Mouse (Mus musculus) hindbrain, embryonic 10.5 days (tissue): ENCODE measurements around the gene Prkn. TPM values are rescaled to one million over a fixed set of nuclear protein-coding genes. Genes with fewer than 3 reads are reported as not detected.

ENCODE experiments used
- DNase-seq: peaks from one replicate; pipeline ENCODE4 v3.0.0-alpha.2; 2017; ENCODE audit warnings: low spot score
- H3K27ac ChIP-seq: fragments of 300-500 bp; sonication (generic); 2 replicates; pipeline ENCODE4 v1.5.1; 2016; ENCODE audit warnings: mild to moderate bottlenecking, moderate library complexity
- H3K27me3 ChIP-seq: fragments of 300-500 bp; sonication (generic); 2 replicates; pipeline ENCODE4 v1.6.1; 2016; ENCODE audit warnings: mild to moderate bottlenecking; ENCODE audit not compliant: poor library complexity, insufficient read depth, severe bottlenecking
- H3K36me3 ChIP-seq: fragments of 300-500 bp; sonication (generic); 2 replicates; pipeline ENCODE4 v1.6.1; 2016; ENCODE audit warnings: mild to moderate bottlenecking, moderate library complexity
- H3K4me1 ChIP-seq: fragments of 300-500 bp; sonication (generic); replicated peaks from 2 replicates; pipeline ENCODE4 v1.6.1; 2016; ENCODE audit warnings: mild to moderate bottlenecking
- H3K4me3 ChIP-seq: fragments of 300-500 bp; sonication (generic); 2 replicates; pipeline ENCODE4 v1.5.1; 2016; ENCODE audit warnings: mild to moderate bottlenecking, moderate library complexity
- H3K9me3 ChIP-seq: fragments of 300-500 bp; sonication (generic); 2 replicates; pipeline ENCODE4 v1.6.1; 2016; ENCODE audit warnings: mild to moderate bottlenecking, moderate library complexity
- WGBS: fragments of 180-500 bp; shearing (Covaris S2); methylation state at CpG from one replicate; pipeline ENCODE4 v1.1.7; 2016; 5-methylcytosine and 5-hydroxymethylcytosine counted together
- polyA plus RNA-seq: library from polyadenylated mRNA; unstranded; fragments of >200 nt; fragmentation: Nextera tagmentation; extraction: Ambion mirVana; gene quantifications from 2 replicates; pipeline ENCODE4 v1.2.1, GENCODE M21; 2016

Gene Prkn
- polyA plus RNA-seq, 1 experiment from 2014 or later, result 1.2 TPM

DNA sequence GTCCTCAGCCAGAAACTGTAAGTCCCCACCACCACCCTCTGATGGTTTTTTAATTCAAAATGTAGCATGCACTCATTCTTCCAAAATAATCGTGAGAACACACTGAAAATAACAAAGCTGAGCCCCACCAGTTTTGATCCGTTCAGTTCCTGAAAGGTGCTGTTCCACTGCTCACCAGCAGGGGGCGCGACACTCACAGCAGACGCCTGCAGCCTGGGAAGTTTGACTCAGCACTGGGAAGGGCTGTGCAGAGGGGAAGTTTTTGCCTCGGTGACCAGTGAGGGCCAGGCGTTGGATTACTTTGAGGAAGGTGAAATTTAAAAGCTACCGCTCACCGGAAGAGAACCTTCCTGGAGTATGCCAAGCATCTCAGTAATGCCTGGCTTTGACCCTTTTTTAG is 1199.0 kb downstream of the Prkn start:
- Histone ChIP-seq H3K4me1 (peaks cover 8% of the 10 kb centered on the region; the same call in 1 of the 2 replicates), H3K36me3 (no peaks in the 10 kb centered on the region), H3K27me3 (0 out of 2 replicates have a peak, but pooled peaks cover under 1% of the 10 kb centered on the region), H3K9me3 (no peaks in the 10 kb centered on the region), H3K4me3 (no peak overlapping the region), H3K27ac (peak overlapping the region; percentile 45; the same call in 1 of the 2 replicates)
- peak; percentile 81 for DNase-seq
- 3% methylated on average over 9 of the region's 9 CpGs for WGBS

- no peak overlapping the region; the same call in 1 of the 2 replicates for H3K27ac ChIP-seq
- H3K27me3 ChIP-seq, result peaks cover 7% of the 10 kb centered on the region; the same call in 1 of the 2 replicates
- H3K9me3 ChIP-seq, result no peaks in the 10 kb centered on the region
- H3K4me3 ChIP-seq, result no peak overlapping the region
- H3K4me1 ChIP-seq, result peaks cover 12% of the 10 kb centered on the region
- H3K36me3 ChIP-seq, result no peaks in the 10 kb centered on the region
- WGBS, result 84% methylated on average over 3 of the region's 3 CpGs
- no peak for DNase-seq
Observed at GRCm38 (mm10) chr17:12039922-12040321, 1199.7 kb downstream of the Prkn start.

- DNase-seq, result no peak
- Histone ChIP-seq H3K4me1 (peaks cover 13% of the 10 kb centered on the region), H3K27me3 (peaks cover 10% of the 10 kb centered on the region; the same call in 1 of the 2 replicates), H3K4me3 (no peak overlapping the region), H3K9me3 (no peaks in the 10 kb centered on the region), H3K36me3 (no peaks in the 10 kb centered on the region), H3K27ac (no peak overlapping the region)
- WGBS, result 90% methylated on average over 5 of the region's 5 CpGs
Observed at GRCm38 (mm10) chr17:12040546-12040945, 1200.4 kb downstream of the Prkn start.

DNA sequence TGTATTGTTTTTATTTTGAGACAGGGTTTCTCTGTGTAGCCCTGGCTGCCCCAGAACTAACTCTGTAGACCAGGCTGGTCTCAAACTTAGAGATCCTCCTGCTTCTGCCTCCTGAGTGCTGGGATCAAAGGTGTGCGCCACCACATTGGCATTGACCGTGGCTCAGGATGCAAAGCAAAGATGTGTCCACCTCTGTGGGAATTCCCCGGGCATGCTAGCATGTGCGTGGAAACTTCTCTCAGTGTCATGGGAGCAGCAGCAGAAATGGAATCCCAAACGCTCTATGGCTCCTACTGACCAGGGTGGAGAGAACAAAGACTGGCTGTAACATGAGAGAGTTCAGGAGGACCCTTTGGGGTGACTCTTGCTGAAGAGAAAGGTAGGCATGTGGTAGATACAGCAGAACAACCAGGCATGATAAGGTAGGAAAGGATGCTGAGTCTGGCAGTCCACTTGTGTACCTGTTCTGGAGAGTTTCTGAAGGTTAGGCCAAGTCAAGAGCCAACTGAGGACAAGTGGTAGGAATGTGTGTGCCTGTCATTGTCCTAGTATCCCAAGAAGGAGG is 1201.0 kb downstream of the Prkn start:
- WGBS, result 92% methylated on average over 5 of the region's 5 CpGs

DNA sequence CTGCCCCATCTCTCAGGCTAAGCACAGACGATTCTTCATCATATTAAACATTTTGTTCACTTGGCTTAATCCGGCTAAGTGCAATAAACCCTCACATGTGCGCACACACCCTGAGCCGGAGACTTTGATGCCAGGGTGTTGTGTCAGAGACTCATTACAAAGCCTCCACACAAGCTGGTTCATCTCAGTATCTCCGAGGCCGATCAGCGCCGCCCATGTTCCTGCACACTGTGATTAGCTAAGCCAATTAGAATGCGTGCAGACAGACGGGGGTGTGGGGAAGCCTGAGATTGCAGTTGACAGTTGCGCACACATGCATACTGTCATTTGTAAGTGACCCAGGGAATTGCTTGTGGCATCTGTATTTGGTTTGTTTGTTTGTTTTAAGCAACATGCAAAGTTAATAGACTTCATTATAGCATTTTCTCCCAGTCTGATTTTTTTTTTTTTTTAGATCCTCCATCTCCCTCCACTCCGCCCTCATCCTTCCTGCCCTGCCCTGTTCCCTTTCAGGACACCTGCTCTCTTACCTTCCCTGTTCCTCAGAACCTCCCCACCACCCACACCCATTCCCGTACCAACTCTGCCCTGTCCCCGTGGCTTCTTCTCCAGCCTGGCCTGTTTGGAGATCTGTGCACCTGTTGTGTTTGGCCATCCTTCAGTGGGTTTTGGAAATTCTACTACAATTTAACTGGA is 1202.5 kb downstream of the Prkn start:
- no peak for DNase-seq
- H3K4me1 ChIP-seq, result peaks cover 22% of the 10 kb centered on the region
- no peak overlapping the region for H3K27ac ChIP-seq
- H3K4me3 ChIP-seq, result no peak overlapping the region
- peaks cover 10% of the 10 kb centered on the region; the same call in 1 of the 2 replicates for H3K27me3 ChIP-seq
- H3K9me3 ChIP-seq, result no peaks in the 10 kb centered on the region
- WGBS, result 76% methylated on average over 14 of the region's 14 CpGs
- no peaks in the 10 kb centered on the region for H3K36me3 ChIP-seq

More for the DNA sequence above, 1201.0 kb downstream of the Prkn start:
- no peak overlapping the region for H3K4me3 ChIP-seq
- H3K27ac ChIP-seq, result no peak overlapping the region
- H3K27me3 ChIP-seq, result peaks cover 10% of the 10 kb centered on the region; the same call in 1 of the 2 replicates
- DNase-seq, result no peak
- no peaks in the 10 kb centered on the region for H3K9me3 ChIP-seq
- H3K36me3 ChIP-seq, result no peaks in the 10 kb centered on the region
- peaks cover 17% of the 10 kb centered on the region for H3K4me1 ChIP-seq

GRCm38 (mm10) chr17:12044222-12044621 is 1204.0 kb downstream of the Prkn start:
- H3K27ac ChIP-seq, result no peak overlapping the region
- no peaks in the 10 kb centered on the region for H3K9me3 ChIP-seq
- no peak overlapping the region for H3K4me3 ChIP-seq
- peaks cover 22% of the 10 kb centered on the region for H3K4me1 ChIP-seq
- no peaks in the 10 kb centered on the region for H3K36me3 ChIP-seq
- peaks cover 13% of the 10 kb centered on the region; the same call in 1 of the 2 replicates for H3K27me3 ChIP-seq
- DNase-seq, result no peak
- 48% methylated on average over 8 of the region's 8 CpGs for WGBS

GRCm38 (mm10) chr17:12045861-12046273 is 1205.7 kb downstream of the Prkn start:
- Histone ChIP-seq H3K27me3 (peaks cover 13% of the 10 kb centered on the region; the same call in 1 of the 2 replicates), H3K4me1 (peaks cover 14% of the 10 kb centered on the region), H3K27ac (no peak overlapping the region), H3K9me3 (no peaks in the 10 kb centered on the region), H3K36me3 (no peaks in the 10 kb centered on the region), H3K4me3 (no peak overlapping the region)
- 62% methylated on average over 5 of the region's 5 CpGs for WGBS
- no peak for DNase-seq

GRCm38 (mm10) chr17:12047032-12047431 is 1206.8 kb downstream of the Prkn start:
- 63% methylated on average over 7 of the region's 7 CpGs for WGBS
- peaks cover 14% of the 10 kb centered on the region for H3K4me1 ChIP-seq
- no peak overlapping the region for H3K4me3 ChIP-seq
- no peaks in the 10 kb centered on the region for H3K36me3 ChIP-seq
- H3K27ac ChIP-seq, result no peak overlapping the region
- no peaks in the 10 kb centered on the region for H3K9me3 ChIP-seq
- H3K27me3 ChIP-seq, result peaks cover 13% of the 10 kb centered on the region; the same call in 1 of the 2 replicates
- no peak for DNase-seq

- Histone ChIP-seq H3K9me3 (no peaks in the 10 kb centered on the region), H3K4me3 (no peak overlapping the region), H3K27me3 (peaks cover 13% of the 10 kb centered on the region; the same call in 1 of the 2 replicates), H3K36me3 (no peaks in the 10 kb centered on the region), H3K4me1 (peaks cover 14% of the 10 kb centered on the region), H3K27ac (no peak overlapping the region)
- WGBS, result 19% methylated on average over 6 of the region's 6 CpGs
- DNase-seq, result no peak
Observed at GRCm38 (mm10) chr17:12047523-12047922, 1207.3 kb downstream of the Prkn start.

DNA sequence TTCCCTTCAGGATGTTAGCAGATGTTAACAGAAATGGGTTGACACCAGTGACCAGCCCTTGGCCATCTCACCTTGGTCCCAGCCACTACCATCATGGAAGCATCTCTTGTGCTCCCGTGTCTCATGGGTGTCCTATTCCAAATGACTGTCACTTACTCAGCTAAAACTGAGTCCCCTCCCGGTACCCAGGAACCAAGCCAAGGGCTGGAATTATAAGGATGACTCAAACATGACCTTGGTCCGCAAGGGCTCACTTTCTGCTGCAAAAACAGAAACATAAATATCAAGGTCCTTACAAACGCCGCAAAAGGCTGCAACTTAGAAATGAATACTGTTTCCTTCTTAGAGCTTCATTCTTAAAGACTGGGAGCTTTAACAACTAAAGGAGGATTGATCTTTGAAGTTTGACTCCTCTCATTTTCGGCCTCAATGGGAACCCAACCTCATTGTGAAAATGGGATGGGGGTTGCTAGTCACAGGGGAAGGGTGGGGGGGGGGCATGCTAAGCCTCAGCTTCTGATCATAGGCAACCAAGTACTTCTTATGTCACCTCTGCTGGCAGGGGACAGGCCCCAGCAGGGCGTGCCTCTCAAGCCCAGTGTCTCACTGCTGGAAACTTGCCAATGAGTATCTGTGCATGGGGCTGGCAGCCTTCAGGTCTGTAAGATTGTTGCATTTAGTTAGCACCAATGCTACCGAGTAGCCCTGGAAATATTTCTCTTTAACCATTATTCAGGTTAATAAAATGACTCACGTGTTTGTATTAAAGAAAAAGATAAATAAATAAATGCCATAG is 1208.7 kb downstream of the Prkn start:
- H3K27me3 ChIP-seq, result peaks cover 13% of the 10 kb centered on the region; the same call in 1 of the 2 replicates
- no peak for DNase-seq
- H3K9me3 ChIP-seq, result no peaks in the 10 kb centered on the region
- 75% methylated on average over 9 of the region's 9 CpGs for WGBS
- no peaks in the 10 kb centered on the region for H3K36me3 ChIP-seq
- H3K4me3 ChIP-seq, result no peak overlapping the region
- no peak overlapping the region for H3K27ac ChIP-seq
- peaks cover 14% of the 10 kb centered on the region for H3K4me1 ChIP-seq

DNA sequence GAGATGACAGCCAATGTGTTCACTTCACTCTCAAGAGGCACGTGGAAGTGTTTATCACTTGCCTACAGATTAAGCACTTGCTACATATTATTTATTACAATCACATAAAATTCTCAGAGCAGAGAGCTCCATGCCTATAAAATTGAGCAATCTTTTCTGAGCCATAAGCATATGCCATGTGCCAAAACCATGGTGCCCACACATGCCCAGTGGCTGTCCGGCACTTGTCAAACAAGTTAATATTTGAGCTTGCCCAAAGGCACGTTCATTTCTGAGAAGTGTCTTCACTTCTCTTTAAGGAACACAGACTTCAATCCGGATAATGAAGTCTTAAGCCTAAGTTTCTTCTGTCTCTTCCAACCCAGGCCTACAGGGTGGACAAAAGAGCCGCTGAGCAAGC is 1210.1 kb downstream of the Prkn start:
- Histone ChIP-seq H3K27ac (no peak overlapping the region), H3K4me3 (no peak overlapping the region), H3K27me3 (0 out of 2 replicates have a peak, but pooled peaks cover 3% of the 10 kb centered on the region), H3K9me3 (no peaks in the 10 kb centered on the region), H3K36me3 (no peaks in the 10 kb centered on the region), H3K4me1 (peaks cover 9% of the 10 kb centered on the region)
- WGBS, result 88% methylated on average over 5 of the region's 5 CpGs
- no peak for DNase-seq

DNA sequence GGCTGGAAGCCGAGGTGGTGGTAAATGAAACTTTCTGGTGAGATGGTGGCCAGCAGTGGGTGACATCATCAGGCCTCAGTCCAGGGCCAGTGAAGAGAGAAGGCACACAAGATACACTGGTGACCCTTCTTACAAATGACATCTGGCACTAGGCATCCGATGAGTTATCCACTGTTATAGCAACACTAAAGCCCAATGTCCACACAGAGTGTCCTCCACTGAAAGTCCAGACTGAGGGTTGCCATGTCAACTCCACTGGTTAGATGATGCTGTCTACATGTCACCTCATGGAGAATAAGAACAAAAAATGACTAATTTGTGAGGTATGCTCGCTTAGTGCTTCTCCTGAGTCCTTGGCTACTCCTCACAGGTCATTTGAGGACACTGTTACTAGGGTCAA is 1210.8 kb downstream of the Prkn start:
- Histone ChIP-seq H3K36me3 (no peaks in the 10 kb centered on the region), H3K4me3 (no peak overlapping the region), H3K4me1 (peaks cover 5% of the 10 kb centered on the region; the same call in 1 of the 2 replicates), H3K9me3 (0 out of 2 replicates have a peak, but pooled peaks cover 5% of the 10 kb centered on the region), H3K27ac (no peak overlapping the region), H3K27me3 (0 out of 2 replicates have a peak, but pooled peaks cover 3% of the 10 kb centered on the region)
- WGBS, result 85% methylated on average over 3 of the region's 3 CpGs
- DNase-seq, result no peak
